Mouse (Mus musculus) layer of hippocampus, adult 18-20 months (tissue): Measurements from ENCODE around the gene H2-DMa. TPM values are rescaled to one million over a fixed set of nuclear protein-coding genes. Genes with fewer than 3 reads are reported as not detected.

ENCODE experiments used
- DNase-seq, 2 experiments: peaks; one replicate each; pipeline ENCODE4 v3.0.0; 2022; ENCODE audit warnings: low spot score in 2 of 2
- total RNA-seq, 2 experiments: library from RNA; stranded (reverse); gene quantifications; 2 replicates each; pipeline ENCODE4 v1.2.3; 2021

H2-DMa gene
- total RNA-seq, 2 experiments from 2014 or later, result 27.4 to 32.5 TPM

DNA sequence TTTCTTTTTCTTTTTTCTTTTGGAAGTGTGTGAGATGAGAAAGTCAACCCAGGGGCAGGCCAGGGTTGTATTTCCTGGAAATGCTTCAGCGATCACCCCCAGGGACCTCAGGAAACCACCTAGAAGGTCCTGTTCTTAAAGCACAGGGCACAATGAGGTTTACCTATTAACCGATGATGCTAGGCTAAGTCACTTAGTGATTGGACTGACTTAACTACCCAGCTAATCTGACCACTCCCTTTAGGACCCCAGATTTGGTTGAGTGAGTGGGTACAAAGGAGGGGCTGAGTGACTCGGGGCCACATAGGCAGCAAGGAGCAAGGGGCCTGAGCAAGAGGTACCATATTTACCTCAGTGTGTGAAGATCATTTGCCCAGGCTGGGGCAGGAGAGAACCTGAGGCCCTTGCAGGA is 25.6 kb downstream of the H2-DMa start:
- no peak for DNase-seq

DNA sequence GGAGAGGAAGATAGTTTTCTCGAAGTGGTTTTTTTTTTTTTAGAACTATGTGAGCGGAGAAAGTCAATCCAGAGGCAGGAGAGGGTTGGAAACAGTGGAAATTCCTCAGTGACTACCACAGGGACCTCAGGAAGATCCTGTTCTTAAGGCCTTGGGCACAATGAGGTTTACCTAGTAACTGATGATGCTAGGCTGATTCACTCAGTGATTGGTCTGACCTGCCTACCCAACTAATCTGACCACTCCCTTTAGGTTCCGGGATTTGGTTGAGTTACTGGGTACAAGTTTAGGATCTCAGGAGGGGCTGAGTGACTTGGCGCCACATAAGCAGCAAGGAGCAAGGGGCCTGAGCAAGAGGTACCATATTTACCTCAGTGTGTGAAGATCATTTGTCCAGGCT is 33.6 kb downstream of the H2-DMa start, which contains the start of gene H2-DMb1:
Gene H2-DMb1 (plus strand): TSS at position 150 of the 400 bp plus-strand sequence.
- peak in 1 of 2 experiments; percentile 80 for DNase-seq

DNA sequence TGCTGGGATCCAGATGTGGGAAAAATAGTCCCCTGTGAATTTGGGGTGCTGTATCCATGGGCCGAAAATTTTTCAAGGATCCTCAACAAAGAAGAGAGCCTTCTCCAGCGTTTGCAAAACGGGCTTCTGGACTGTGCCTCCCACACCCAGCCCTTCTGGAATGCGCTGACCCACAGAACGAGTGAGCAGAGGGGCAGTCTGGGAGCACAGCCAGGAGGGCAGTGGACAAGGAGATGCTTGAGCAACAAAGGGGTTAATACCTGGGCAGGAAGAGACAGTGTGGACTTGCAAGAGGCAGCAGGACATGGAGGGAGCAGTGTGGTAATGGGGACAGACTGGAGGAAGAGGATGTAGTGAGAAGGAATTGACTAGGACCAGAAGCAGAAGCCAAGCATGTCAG is 36.2 kb downstream of the H2-DMa start:
- no peak for DNase-seq

DNA sequence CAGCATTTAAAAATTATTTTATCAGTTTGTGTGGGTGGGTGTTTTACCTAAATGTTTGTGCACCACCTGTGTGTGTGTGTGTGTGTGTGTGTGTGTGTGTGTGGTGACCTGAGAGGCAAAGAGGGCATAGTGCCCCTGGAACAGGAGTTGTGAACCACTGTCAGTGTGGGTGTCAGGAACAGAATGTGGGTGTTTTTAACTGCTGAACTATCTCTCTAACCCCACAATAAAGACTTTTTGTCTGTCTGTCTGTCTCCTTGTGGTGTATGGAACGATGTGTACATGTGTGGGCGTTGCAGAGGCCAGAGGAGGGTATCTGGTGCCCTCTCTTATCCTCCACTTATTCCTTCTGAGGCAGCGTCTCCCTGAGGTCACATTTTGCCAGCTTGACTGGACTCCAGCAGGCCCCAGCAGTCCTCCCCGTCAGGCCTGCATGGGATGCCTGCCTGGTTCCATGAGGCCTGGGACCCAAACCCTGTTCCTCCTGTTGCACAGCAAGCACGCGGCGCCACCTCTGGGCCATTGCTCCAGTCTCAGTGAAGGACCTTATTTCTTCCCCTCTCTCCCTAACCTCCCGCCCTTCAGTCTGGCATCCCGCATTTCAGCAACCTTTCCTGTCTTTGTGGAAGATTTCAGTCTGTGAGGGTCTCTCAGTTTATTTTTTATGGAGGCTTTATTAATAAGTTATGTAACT is 45.0 kb downstream of the H2-DMa start:
- DNase-seq, result peak in 1 of 2 experiments; percentile 30

DNA sequence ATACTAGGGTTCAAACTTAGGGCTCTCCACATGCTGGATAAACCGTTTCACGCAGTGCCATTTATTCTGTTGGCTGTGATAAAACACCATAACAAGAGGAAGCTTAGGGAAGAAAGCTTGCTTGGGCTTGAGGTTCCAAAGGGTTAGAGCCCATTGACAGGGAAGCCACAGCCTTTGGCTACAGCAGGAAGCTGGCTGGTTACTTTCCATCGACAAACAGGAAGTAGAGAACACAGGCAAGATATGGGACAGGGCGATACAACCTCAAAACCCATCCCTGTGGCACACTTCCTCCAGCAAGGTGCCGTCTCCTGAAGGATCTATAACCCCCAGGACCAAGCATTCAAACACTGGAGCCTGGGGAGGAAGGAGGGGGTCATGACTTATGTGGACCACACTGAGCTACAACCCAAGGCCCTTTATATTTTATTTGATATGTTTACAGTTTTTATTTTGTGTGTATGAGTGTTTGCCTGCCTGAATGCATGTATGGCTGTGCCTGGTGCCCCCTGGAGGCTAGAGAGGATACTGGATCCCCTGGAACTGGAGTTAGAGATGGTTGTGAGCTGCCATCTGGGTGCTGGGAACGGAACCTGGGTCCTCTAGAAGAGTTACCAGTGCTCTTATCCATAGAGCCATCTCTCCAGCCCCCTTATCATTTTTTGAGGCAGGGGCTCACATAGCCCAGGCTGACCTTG is 45.8 kb downstream of the H2-DMa start:
- DNase-seq, result no peak

DNA sequence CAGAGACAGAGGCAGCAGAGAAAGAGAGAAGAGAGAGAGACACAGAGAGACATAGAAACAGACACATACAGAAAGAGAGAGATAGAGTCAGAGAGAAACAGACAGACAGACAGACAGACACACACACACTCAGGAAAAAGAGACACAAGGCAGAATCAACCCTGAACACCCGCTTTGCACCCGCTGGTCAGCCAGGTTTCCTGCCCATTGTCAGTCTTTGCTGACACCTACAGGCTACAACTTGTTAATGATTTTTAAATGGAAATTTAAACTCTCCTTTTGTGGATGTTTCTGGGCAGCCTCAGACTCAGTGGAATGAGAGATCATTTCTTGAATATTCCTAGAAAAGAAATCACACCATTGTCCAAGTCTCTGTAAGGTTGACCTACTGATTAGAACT is 49.9 kb downstream of the H2-DMa start:
- peak in 1 of 2 experiments; percentile 52 for DNase-seq

DNA sequence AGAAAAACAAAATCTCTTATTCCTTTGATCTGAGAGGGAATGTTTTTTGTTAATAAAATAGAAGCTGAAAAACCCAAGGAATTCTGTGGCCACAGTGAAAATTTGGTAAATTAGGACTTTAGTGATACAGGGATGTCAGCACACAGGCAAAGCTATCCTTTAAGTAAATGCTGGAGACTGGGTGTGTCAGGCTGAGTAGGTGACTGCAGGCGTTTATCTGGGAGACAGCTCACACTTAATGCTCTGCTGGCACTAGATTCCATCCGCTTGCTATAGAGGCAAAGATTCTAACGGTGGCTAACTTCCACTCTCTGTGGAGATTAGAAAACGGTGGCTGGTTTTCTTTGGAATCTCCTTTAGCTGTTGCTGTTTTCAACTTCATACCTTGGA is 51.1 kb downstream of the H2-DMa start:
- DNase-seq, result no peak

DNA sequence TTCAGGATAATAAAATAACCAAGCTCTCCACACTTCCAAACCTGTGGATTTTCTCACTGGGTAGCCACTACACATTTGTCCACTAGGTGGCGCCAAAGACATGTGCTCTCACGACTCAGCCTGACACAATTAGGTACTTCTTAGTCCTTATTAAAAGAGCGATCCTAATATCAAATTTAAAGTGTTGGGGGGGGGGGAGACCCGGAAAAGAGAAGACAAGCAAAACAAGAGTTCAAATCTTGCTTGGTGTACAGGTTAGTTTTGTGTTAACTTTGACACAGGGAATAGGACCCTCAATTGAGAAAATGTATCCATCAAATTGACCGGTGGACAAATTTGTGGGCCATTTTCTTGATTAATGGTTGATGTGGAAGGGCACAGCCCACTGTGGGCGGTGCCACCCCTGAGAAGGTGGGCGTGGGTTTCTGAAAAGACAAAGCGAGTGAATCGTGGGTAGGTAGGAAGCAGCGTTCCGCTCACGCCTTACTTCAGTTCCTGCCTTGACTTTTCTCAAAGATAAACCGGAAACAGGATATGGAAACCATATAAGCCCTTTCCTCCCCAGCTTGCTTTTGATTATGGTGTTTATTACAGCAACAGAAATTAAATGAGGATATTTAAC is 51.6 kb downstream of the H2-DMa start:
- DNase-seq, result peak; percentile 76 to 91

DNA sequence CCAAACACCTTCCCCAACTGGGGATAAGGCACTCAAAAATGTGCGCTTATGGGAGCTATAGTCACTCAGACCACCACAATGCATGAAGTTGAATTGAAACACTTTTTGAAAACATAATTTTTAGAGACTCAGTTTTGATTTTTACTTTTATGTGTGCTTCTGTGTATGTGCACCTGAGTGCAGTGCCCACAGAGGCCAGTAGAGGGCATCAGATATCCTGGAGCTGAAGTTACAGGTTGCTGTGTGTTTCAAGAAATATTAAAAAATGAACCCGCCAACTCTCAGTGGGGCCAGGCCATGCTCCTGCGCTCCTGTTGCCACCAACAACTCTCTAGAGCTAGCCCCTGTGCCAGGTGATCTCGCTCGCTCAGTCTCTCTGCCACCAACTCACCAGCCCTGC is 53.2 kb downstream of the H2-DMa start:
- DNase-seq, result no peak

DNA sequence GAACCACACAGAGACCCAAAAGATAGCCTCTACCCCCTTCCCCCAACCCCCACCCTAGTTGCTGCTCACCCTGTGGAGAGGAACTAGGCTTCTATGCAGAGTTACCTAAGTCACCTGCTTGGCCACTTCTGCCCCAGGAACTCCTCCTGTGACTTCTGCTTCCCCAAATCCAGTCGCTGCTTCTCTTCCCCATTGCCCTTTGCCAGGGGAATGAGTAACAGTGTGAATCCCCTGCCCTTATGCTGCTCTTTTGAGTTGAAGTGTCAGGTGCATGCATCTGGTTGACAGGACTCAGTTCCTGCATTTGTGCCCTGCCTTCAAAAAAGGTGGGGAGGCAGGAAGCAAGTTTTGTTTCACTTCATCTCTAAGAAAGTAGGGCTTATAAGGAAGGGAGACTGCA is 54.7 kb downstream of the H2-DMa start:
- no peak for DNase-seq

DNA sequence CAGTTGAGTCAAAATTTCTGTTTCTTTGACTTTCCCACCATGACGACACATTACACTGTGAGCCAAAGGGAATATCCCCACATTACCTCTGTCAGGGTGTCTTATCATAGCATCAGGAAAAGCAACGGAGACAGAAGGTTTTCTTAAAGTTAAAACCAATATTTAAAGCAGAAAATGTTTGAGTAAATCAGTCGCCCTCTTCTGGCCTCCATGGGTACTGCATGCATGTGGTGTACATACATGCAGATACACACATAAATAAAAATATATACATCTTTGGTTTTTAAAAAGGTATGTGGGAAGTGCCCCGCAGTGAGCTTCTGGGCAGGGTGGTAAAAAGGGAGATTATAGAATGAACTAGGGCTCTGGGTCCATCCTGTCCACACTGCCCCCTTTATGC is 57.8 kb downstream of the H2-DMa start:
- DNase-seq, result no peak

DNA sequence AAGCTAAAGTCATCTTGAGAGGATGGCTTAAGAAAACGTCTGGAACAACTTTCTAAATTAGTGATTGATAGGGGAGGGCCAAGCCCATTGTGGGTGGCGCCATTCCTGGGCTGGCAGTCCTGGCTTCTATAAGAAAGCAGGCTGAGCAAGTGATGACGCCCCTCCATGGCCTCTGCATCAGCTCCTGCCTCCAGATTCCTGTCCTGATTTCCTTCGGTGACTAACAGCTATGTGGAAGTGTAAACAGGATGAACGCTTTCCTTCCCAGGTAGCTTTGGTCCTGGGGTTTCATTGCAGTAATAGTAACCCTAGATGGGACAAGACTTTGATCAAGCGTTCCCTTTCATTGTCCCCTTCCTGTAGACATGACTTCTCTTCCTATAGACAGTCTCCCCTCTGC is 59.7 kb downstream of the H2-DMa start:
- no peak for DNase-seq

DNA sequence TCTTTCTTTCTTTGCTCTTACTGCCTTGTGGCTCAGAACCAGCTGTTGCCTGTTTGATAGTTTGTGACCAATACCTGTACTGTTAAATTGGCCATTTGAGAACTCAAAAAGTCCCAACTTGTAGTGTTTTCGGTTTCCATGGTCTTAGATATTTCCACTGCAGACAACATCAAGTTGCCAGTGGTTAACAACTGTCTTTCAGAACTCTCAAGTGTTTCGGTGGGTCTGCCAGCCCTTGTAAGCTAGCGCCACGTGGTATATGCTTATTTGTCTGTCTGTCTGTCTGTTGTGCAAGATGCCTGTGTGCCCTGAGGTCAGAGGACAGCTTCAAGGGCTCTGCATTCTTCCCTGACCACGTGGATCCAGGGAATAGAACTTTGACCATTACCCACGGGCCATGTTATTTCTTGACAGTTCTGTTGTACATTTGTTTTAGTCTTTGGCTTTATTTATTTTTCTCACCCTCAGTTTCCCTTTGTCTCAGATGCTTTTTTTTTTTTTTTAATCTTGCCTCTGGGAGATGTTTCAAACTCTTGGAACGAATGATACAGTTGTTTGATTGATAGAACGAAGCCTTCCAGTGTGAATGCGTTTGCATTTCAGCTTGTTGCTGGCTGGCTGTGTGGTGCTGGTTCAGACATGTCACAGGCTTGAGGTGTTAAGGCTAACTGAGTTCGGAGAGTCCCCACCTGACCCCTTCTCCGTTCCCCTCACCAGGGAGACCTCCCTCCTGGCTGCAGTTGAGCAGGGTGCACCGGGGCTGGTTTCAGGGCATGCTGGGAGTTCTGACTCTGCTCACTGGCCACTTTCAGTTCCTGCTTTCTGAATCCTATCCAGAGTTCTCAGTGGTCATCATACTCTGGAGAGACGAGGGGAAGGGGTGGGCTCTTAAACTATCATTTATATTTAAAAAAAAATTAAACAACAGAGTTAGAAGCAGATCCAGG is 60.8 kb downstream of the H2-DMa start:
- no peak for DNase-seq

DNA sequence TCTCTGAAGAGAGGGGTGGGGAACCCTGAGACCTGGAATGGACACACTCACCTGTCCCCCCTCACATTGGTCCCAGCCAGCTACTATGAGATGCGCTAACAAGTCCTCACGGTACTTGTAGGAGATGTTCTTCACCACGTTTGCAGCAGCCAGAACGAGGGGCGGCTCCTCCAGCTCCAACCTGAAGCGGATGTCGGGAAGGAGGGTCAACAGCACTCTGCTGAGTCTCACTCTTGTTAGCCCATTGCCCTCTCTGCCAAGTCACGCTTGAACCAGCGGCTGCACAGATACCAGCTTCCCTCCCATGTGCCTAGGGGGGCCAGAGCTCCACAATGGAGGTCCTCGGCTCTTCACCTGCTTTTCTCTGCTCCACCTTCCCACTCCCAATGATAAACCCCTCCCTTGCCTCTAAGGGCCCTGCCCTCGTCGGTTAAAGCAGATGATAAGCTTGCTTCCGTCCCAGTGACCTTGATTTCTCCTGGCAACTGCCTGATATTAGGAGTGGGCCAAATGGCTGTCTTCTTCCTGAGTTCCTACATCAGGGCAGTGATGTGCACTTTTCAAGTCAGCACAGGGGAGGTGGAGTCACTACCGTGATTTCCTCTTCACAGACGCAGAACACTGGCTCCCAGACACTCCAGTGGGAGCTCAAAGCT is 64.4 kb downstream of the H2-DMa start:
- DNase-seq, result no peak

DNA sequence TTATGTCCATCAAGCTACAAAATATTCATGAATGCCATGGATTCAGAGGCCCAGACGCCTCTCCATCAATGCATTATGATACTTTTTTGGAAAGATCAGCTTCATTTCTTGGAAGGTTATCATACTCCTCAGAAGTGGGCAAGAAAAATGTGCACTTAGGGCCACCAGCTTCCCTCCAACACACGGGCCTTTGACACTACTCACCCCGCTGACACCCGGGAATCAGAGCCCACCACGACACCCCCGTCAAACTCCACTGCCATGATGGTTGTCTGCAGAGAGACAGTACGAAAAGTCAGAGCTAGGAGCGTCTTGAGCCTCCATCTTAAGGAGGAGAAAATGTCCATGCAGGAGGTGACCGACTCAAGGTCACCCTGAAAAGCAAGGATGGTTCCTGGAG is 66.2 kb downstream of the H2-DMa start:
- no peak for DNase-seq

DNA sequence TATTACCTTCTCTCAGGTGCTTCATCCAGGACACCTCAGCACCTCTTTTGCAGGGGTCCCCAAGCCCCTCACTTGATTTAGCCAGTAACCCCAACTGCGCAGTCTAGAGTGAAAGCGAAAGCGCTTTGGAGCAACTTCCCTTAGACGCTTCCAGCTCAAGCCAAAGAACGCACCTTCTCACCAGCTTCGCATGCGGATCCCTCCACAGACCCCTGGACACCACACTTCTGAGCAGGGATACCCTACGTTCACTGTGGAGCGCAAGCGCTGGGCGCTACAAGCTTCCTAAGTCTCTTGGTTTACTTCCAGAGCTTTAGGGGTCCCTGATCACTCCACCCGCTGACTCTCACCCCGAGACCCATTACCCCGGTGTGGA is 67.5 kb downstream of the H2-DMa start:
- no peak for DNase-seq

DNA sequence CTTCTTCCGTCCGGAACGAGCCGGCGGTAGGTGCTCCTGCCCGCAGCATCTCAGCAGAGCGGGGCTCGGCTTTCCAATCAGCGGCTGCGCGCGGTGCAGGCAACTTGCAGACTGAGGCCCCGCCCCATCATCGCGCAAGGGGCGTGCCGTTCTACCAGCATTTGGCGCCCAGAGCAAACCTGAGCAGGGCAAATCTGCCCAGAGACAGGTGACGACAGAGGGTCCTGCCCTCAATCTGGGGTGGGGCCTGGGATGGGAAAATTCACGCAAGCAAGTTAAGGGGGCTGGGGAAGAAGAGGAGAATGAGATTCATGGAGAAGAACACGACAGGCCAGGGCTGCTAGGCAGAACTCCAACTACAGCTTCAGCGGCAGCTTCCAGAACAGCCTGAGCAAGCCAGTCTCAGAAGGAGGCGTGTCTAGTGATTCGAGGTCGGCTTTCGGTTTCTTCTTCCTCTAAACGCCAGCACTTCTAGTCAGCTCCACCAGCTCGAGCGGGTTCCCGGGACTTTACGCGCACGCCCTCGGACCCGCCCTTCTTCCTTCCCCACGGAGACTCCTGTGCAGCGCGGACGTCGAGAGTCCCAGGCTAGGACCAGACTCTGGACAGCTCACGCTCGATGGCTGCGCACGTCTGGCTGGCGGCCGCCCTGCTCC is 68.0 kb downstream of the H2-DMa start, which contains the start of the genes Tap1 and Psmb9:
Gene Tap1 (plus strand): TSS at position 293 of the 656 bp plus-strand sequence.
Gene Psmb9 (minus strand): TSS at position 504 of the 656 bp plus-strand sequence.
- DNase-seq, result peak; percentile 93 to 98

DNA sequence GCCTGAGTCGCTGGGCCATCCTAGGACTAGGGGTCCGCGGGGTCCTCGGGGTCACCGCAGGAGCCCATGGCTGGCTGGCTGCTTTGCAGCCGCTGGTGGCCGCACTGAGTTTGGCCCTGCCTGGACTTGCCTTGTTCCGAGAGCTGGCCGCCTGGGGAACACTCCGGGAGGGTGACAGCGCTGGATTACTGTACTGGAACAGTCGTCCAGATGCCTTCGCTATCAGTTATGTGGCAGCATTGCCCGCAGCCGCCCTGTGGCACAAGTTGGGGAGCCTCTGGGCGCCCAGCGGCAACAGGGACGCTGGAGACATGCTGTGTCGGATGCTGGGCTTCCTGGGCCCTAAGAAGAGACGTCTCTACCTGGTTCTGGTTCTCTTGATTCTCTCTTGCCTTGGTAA is 68.7 kb downstream of the H2-DMa start:
- peak in 1 of 2 experiments; percentile 11 for DNase-seq
